Comparison of ENCODE assay signal across 8 mouse cellular contexts in the genomic region with DNA sequence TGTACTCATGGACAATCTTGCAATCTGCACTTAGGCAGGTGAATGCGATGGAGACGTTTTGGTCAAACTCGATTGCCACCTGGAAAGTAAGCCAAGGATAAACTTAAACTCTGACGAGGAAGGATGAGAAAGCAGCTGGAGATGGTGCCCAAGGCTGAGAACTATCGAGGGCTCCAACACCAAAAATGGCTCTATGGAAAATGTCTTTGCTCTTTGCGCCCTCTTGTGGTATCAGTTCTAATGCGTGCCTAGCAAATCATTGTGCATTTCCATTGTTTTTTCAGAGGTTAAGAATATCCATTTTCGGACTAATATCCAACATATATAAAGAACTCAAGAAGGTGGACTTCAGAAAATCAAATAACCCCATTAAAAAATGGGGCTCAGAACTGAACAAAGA. TPM values are rescaled to one million over a fixed set of nuclear protein-coding genes. Genes with fewer than 3 reads are reported as not detected.
A peak's percentile ranks its signal among the peaks of the same experiment; 100 is the strongest.
DNase-seq lines count a peak whose midpoint lies in the region; ATAC-seq and TF ChIP-seq lines count a peak whose summit lies in the region.

No protein-coding gene starts in this region.

- no peaks in the 10 kb centered on the region for H3K36me3 ChIP-seq in midbrain, embryonic 11.5 days (ENCODE audit: control insufficient read depth, insufficient read depth, low read length)
- H3K36me3 ChIP-seq in midbrain, embryonic 15.5 days (replicated peaks): no peaks in the 10 kb centered on the region
- H3K36me3 ChIP-seq in intestine, embryonic 15.5 days: peaks cover 4% of the 10 kb centered on the region; the same call in 1 of the 2 replicates

- no peak overlapping the region for H3K4me3 ChIP-seq in gastrocnemius, adult 2 months
- no peak overlapping the region for H3K4me3 ChIP-seq in midbrain, embryonic 11.5 days (ENCODE audit: low read depth, low read length)
- no peak overlapping the region for H3K4me3 ChIP-seq in midbrain, embryonic 15.5 days
- no peak overlapping the region for H3K4me3 ChIP-seq in bone marrow, adult 2 months (replicated peaks; ENCODE audit: control insufficient read depth, low read depth, low read length)
- H3K4me3 ChIP-seq in intestine, embryonic 15.5 days (replicated peaks): no peak overlapping the region

- WGBS in midbrain, embryonic 11.5 days: 33% methylated on average over 8 of the region's 8 CpGs
- 31% methylated on average over 8 of the region's 8 CpGs for WGBS in midbrain, embryonic 15.5 days
- 26% methylated on average over 8 of the region's 8 CpGs for whole genome bisulfite sequencing in bone marrow, adult 2 months
- WGBS in intestine, embryonic 15.5 days: 33% methylated on average over 8 of the region's 8 CpGs

- intact Hi-C loops in gastrocnemius, adult 2 months (cut with DNase I): no loop called here

- no peak overlapping the region for H3K9ac ChIP-seq in midbrain, embryonic 11.5 days (ENCODE audit: low read length)
- H3K9ac ChIP-seq in midbrain, embryonic 15.5 days: no peak overlapping the region
- no peak overlapping the region for H3K9ac ChIP-seq in intestine, embryonic 15.5 days

- H3K9me3 ChIP-seq in midbrain, embryonic 11.5 days (ENCODE audit: control insufficient read depth, low read length): no peaks in the 10 kb centered on the region
- no peaks in the 10 kb centered on the region for H3K9me3 ChIP-seq in midbrain, embryonic 15.5 days
- H3K9me3 ChIP-seq in intestine, embryonic 15.5 days: no peaks in the 10 kb centered on the region

- ATAC-seq in midbrain, embryonic 11.5 days (ENCODE audit: low FRiP score): no peak
- no peak for ATAC-seq in midbrain, embryonic 15.5 days (replicated peaks)
- no peak for ATAC-seq in intestine, embryonic 15.5 days

- DNase-seq in gastrocnemius, adult 2 months: no peak
- DNase-seq in gastrocnemius, postnatal 25 days: no peak
- peak; percentile 86 for DNase-seq in midbrain, embryonic 11.5 days (ENCODE audit: low spot score, missing footprints)
- DNase-seq in hindlimb bud, embryonic 11.5 days (ENCODE audit: extremely low spot score, low read depth, low spot score): peak; percentile 6
- DNase-seq in naive thymus-derived CD4-positive, alpha-beta T cell, adult 2 months (ENCODE audit: low read depth): peak; percentile 58

- peak; percentile 53 for TF ChIP-seq CTCF in gastrocnemius, adult 2 months (IDR thresholded peaks at IDR 0.05)
- peak; percentile 40 for TF ChIP-seq CTCF in bone marrow, adult 2 months (IDR thresholded peaks at IDR 0.05; ENCODE audit: control insufficient read depth, insufficient read depth, low read length)

- TF ChIP-seq POLR2A in bone marrow, adult 2 months (IDR thresholded peaks at IDR 0.05; ENCODE audit: borderline replicate concordance, control insufficient read depth, low read depth, low read length): no peak

- H3K4me1 ChIP-seq in midbrain, embryonic 11.5 days (ENCODE audit: control insufficient read depth, insufficient read depth, low read length): no peaks in the 10 kb centered on the region
- no peaks in the 10 kb centered on the region for H3K4me1 ChIP-seq in midbrain, embryonic 15.5 days
- H3K4me1 ChIP-seq in bone marrow, adult 2 months (ENCODE audit: control insufficient read depth, insufficient read depth, low read length): no peaks in the 10 kb centered on the region
- H3K4me1 ChIP-seq in intestine, embryonic 15.5 days (replicated peaks): no peaks in the 10 kb centered on the region

- no peaks in the 10 kb centered on the region for H3K27me3 ChIP-seq in midbrain, embryonic 11.5 days (ENCODE audit: control insufficient read depth, insufficient read depth, low read length)
- no peaks in the 10 kb centered on the region for H3K27me3 ChIP-seq in midbrain, embryonic 15.5 days (replicated peaks)
- H3K27me3 ChIP-seq in intestine, embryonic 15.5 days (replicated peaks): no peaks in the 10 kb centered on the region

- no peak overlapping the region for H3K4me2 ChIP-seq in midbrain, embryonic 11.5 days
- H3K4me2 ChIP-seq in midbrain, embryonic 15.5 days: no peak overlapping the region
- no peak overlapping the region for H3K4me2 ChIP-seq in intestine, embryonic 15.5 days (replicated peaks)

- H3K27ac ChIP-seq in gastrocnemius, adult 2 months: no peak overlapping the region
- no peak overlapping the region for H3K27ac ChIP-seq in midbrain, embryonic 11.5 days (ENCODE audit: low read depth, low read length)
- no peak overlapping the region for H3K27ac ChIP-seq in midbrain, embryonic 15.5 days
- no peak overlapping the region for H3K27ac ChIP-seq in bone marrow, adult 2 months (ENCODE audit: control insufficient read depth, insufficient read depth, low read depth, low read length, poor library complexity)
- no peak overlapping the region for H3K27ac ChIP-seq in intestine, embryonic 15.5 days

RNA-seq across cellular contexts. Expression of gene Lrrn4, which starts 26.1 kb away (rescaled TPM):
- total RNA-seq in gastrocnemius, adult 2 months (2021): not detected
- total RNA-seq in gastrocnemius, postnatal 25 days (2021): not detected
- 0.14 and 0.18 TPM in 2 replicates for polyA plus RNA-seq in midbrain, embryonic 11.5 days (2014; fragmentation: Nextera tagmentation; extraction: Ambion mirVana)
- polyA plus RNA-seq in midbrain, embryonic 15.5 days (2015; fragmentation: Nextera tagmentation; extraction: Ambion mirVana): 0.40 and 0.46 TPM in 2 replicates
- not detected in 2 replicates for polyA plus RNA-seq in bone marrow, adult 2 months (2011; ENCODE audit: insufficient read depth, insufficient read length, low replicate concordance, missing spikeins)
- polyA plus RNA-seq in intestine, embryonic 15.5 days (2015; fragmentation: Nextera tagmentation; extraction: Ambion mirVana): 9.8 and 10.9 TPM in 2 replicates

RNA-seq across cellular contexts. Expression of gene Fermt1, which starts 38.9 kb away (rescaled TPM):
- not detected for total RNA-seq in gastrocnemius, adult 2 months (2021)
- not detected for total RNA-seq in gastrocnemius, postnatal 25 days (2021)
- polyA plus RNA-seq in midbrain, embryonic 11.5 days (2014; fragmentation: Nextera tagmentation; extraction: Ambion mirVana): 1.1 and 1.4 TPM in 2 replicates
- not detected in 2 replicates for polyA plus RNA-seq in midbrain, embryonic 15.5 days (2015; fragmentation: Nextera tagmentation; extraction: Ambion mirVana)
- not detected in 2 replicates for polyA plus RNA-seq in bone marrow, adult 2 months (2011; ENCODE audit: insufficient read depth, insufficient read length, low replicate concordance, missing spikeins)
- 45.1 and 46.1 TPM in 2 replicates for polyA plus RNA-seq in intestine, embryonic 15.5 days (2015; fragmentation: Nextera tagmentation; extraction: Ambion mirVana)

Comparison
In these comparisons a context has a peak if more than half of its experiments do, and no peak if none do; other contexts are left out.
1. DNase-seq: peak in midbrain, embryonic 11.5 days (single experiment), hindlimb bud, embryonic 11.5 days (single experiment) and naive thymus-derived CD4-positive, alpha-beta T cell, adult 2 months (single experiment); none in gastrocnemius, adult 2 months (single experiment) and gastrocnemius, postnatal 25 days (single experiment).
2. RNA of gene Fermt1, which starts 38.9 kb away (polyA plus RNA-seq): 45.1 to 46.1 TPM in intestine, embryonic 15.5 days; 1.1 to 1.4 TPM in midbrain, embryonic 11.5 days, not detected in midbrain, embryonic 15.5 days and not detected in bone marrow, adult 2 months; every median in the first group is over 10 times any median in the second.